Mouse (Mus musculus): ENCODE measurements around the gene Cdkl2. TPM values are rescaled to one million over a fixed set of nuclear protein-coding genes. Genes with fewer than 3 reads are reported as not detected.

The Cdkl2 gene
- total RNA-seq (2015; ENCODE audit: low replicate concordance) (0.42 TPM in 1 of 2 replicates, not detected in the other), total RNA-seq (2017; ENCODE audit: low replicate concordance) (2.0 TPM in 1 of 2 replicates, not detected in the other)

GRCm38 (mm10) chr5:92043783-92044182 is at the start of gene Cdkl2:
Gene Cdkl2, minus strand, starts transcription at chr5:92043883.
- ATAC-seq (replicated peaks; ENCODE audit: low FRiP score, poor library complexity, severe bottlenecking), result no peak

GRCm38 (mm10) chr5:92087469-92087868 is 43.8 kb upstream of the Cdkl2 start:
- no peak for ATAC-seq (replicated peaks; ENCODE audit: low FRiP score, poor library complexity, severe bottlenecking)

GRCm38 (mm10) chr5:92085821-92086550 is 42.3 kb upstream of the Cdkl2 start:
- no peak for ATAC-seq (replicated peaks; ENCODE audit: low FRiP score, poor library complexity, severe bottlenecking)

GRCm38 (mm10) chr5:92085246-92085645 is 41.6 kb upstream of the Cdkl2 start:
- ATAC-seq (replicated peaks; ENCODE audit: low FRiP score, poor library complexity, severe bottlenecking), result no peak

- peak; percentile 94 for ATAC-seq (replicated peaks; ENCODE audit: low FRiP score, poor library complexity, severe bottlenecking)
Observed at GRCm38 (mm10) chr5:92083417-92084038, 39.8 kb upstream of the Cdkl2 start, which contains the start of gene G3bp2. Gene G3bp2, minus strand, starts transcription at chr5:92083719.

GRCm38 (mm10) chr5:92082821-92083401 is 39.2 kb upstream of the Cdkl2 start:
- peak; percentile 43 for ATAC-seq (replicated peaks; ENCODE audit: low FRiP score, poor library complexity, severe bottlenecking)

GRCm38 (mm10) chr5:92081326-92081725 is 37.6 kb upstream of the Cdkl2 start:
- ATAC-seq (replicated peaks; ENCODE audit: low FRiP score, poor library complexity, severe bottlenecking), result no peak

GRCm38 (mm10) chr5:92080400-92080799 is 36.7 kb upstream of the Cdkl2 start:
- ATAC-seq (replicated peaks; ENCODE audit: low FRiP score, poor library complexity, severe bottlenecking), result no peak

GRCm38 (mm10) chr5:92079304-92079703 is 35.6 kb upstream of the Cdkl2 start:
- ATAC-seq (replicated peaks; ENCODE audit: low FRiP score, poor library complexity, severe bottlenecking), result no peak

- no peak for ATAC-seq (replicated peaks; ENCODE audit: low FRiP score, poor library complexity, severe bottlenecking)
Observed at GRCm38 (mm10) chr5:92078751-92079150, 35.1 kb upstream of the Cdkl2 start.

- no peak for ATAC-seq (replicated peaks; ENCODE audit: low FRiP score, poor library complexity, severe bottlenecking)
Observed at GRCm38 (mm10) chr5:92076273-92076672, 32.6 kb upstream of the Cdkl2 start.

- ATAC-seq (replicated peaks; ENCODE audit: low FRiP score, poor library complexity, severe bottlenecking), result peak; percentile 89
Observed at GRCm38 (mm10) chr5:92074061-92074460, 30.4 kb upstream of the Cdkl2 start.

- ATAC-seq (replicated peaks; ENCODE audit: low FRiP score, poor library complexity, severe bottlenecking), result no peak
Observed at GRCm38 (mm10) chr5:92063192-92063591, 19.5 kb upstream of the Cdkl2 start.

- no peak for ATAC-seq (replicated peaks; ENCODE audit: low FRiP score, poor library complexity, severe bottlenecking)
Observed at GRCm38 (mm10) chr5:92052866-92053265, 9.2 kb upstream of the Cdkl2 start.

GRCm38 (mm10) chr5:92050419-92050818 is 6.7 kb upstream of the Cdkl2 start:
- no peak for ATAC-seq (replicated peaks; ENCODE audit: low FRiP score, poor library complexity, severe bottlenecking)

GRCm38 (mm10) chr5:92042377-92043348 is 1.0 kb downstream of the Cdkl2 start:
- ATAC-seq (replicated peaks; ENCODE audit: low FRiP score, poor library complexity, severe bottlenecking), result peak; percentile 100

- no peak for ATAC-seq (replicated peaks; ENCODE audit: low FRiP score, poor library complexity, severe bottlenecking)
Observed at GRCm38 (mm10) chr5:92019960-92020359, 23.7 kb downstream of the Cdkl2 start.

GRCm38 (mm10) chr5:92011756-92012155 is 31.9 kb downstream of the Cdkl2 start:
- no peak for ATAC-seq (replicated peaks; ENCODE audit: low FRiP score, poor library complexity, severe bottlenecking)

GRCm38 (mm10) chr5:92009827-92010226 is 33.9 kb downstream of the Cdkl2 start:
- no peak for ATAC-seq (replicated peaks; ENCODE audit: low FRiP score, poor library complexity, severe bottlenecking)

- no peak for ATAC-seq (replicated peaks; ENCODE audit: low FRiP score, poor library complexity, severe bottlenecking)
Observed at GRCm38 (mm10) chr5:92003011-92003410, 40.7 kb downstream of the Cdkl2 start.

All from erythroid progenitor cell, adult 5-6 weeks (primary cell).